Mouse (Mus musculus) kidney, adult 8-10 months (tissue): Measurements from ENCODE around the gene Zfhx3.

Experiments
- DNase-seq, 2 experiments: peaks; one replicate each; pipeline ENCODE4 v3.0.0; 2022

Gene Zfhx3

GRCm38 (mm10) chr8:108244636-108245494, 302.4 kb downstream of the Zfhx3 start:
- no peak for DNase-seq

- DNase-seq, result no peak
Observed at GRCm38 (mm10) chr8:108245575-108245974, 303.1 kb downstream of the Zfhx3 start.

GRCm38 (mm10) chr8:108246035-108246933, 303.8 kb downstream of the Zfhx3 start:
- DNase-seq, result no peak

GRCm38 (mm10) chr8:108246934-108247417, 304.5 kb downstream of the Zfhx3 start:
- DNase-seq, result no peak

- DNase-seq, result no peak
Observed at GRCm38 (mm10) chr8:108264593-108265160, 322.2 kb downstream of the Zfhx3 start.

GRCm38 (mm10) chr8:108277960-108278359, 335.5 kb downstream of the Zfhx3 start:
- no peak for DNase-seq

- no peak for DNase-seq
Observed at GRCm38 (mm10) chr8:108281981-108282380, 339.5 kb downstream of the Zfhx3 start.

- DNase-seq, result no peak
Observed at GRCm38 (mm10) chr8:108286117-108286516, 343.7 kb downstream of the Zfhx3 start.

GRCm38 (mm10) chr8:108300964-108301615, 358.6 kb downstream of the Zfhx3 start:
- DNase-seq, result no peak

- DNase-seq, result no peak
Observed at GRCm38 (mm10) chr8:108301654-108302053, 359.2 kb downstream of the Zfhx3 start.

- DNase-seq, result no peak
Observed at GRCm38 (mm10) chr8:108305368-108305767, 362.9 kb downstream of the Zfhx3 start.

GRCm38 (mm10) chr8:108309525-108310246, 367.2 kb downstream of the Zfhx3 start:
- DNase-seq, result no peak

GRCm38 (mm10) chr8:108315046-108315445, 372.6 kb downstream of the Zfhx3 start:
- no peak for DNase-seq

- DNase-seq, result no peak
Observed at GRCm38 (mm10) chr8:108317532-108318093, 375.2 kb downstream of the Zfhx3 start.

GRCm38 (mm10) chr8:108327711-108328110, 385.3 kb downstream of the Zfhx3 start:
- no peak for DNase-seq

GRCm38 (mm10) chr8:108348352-108348751, 405.9 kb downstream of the Zfhx3 start:
- no peak for DNase-seq

GRCm38 (mm10) chr8:108348776-108349175, 406.3 kb downstream of the Zfhx3 start:
- DNase-seq, result no peak

- no peak for DNase-seq
Observed at GRCm38 (mm10) chr8:108355119-108355777, 412.8 kb downstream of the Zfhx3 start.

- DNase-seq, result no peak
Observed at GRCm38 (mm10) chr8:108361402-108361801, 419.0 kb downstream of the Zfhx3 start.

- no peak for DNase-seq
Observed at GRCm38 (mm10) chr8:108362421-108362820, 420.0 kb downstream of the Zfhx3 start.

GRCm38 (mm10) chr8:108363435-108363834, 421.0 kb downstream of the Zfhx3 start:
- no peak for DNase-seq
